Mouse (Mus musculus) forebrain, embryonic 16.5 days (tissue): ENCODE data around the gene Gm47995. TPM values are rescaled to one million over a fixed set of nuclear protein-coding genes. Genes with fewer than 3 reads are reported as not detected.

Experiments used
- ATAC-seq: fragments of 200-750 bp; cut with Nextera tagmentation; 2 replicates; pipeline ENCODE4 v1.8.0; 2017; ENCODE audit warnings: mild to moderate bottlenecking, moderate library complexity
- H3K27ac ChIP-seq: fragments of 300-500 bp; sonication (generic); 2 replicates; pipeline ENCODE4 v1.5.1; 2014; ENCODE audit warnings: low read length, control low read depth
- H3K27me3 ChIP-seq: fragments of 300-500 bp; sonication (generic); replicated peaks from 2 replicates; pipeline ENCODE4 v1.6.1; 2014; ENCODE audit warnings: low read length; ENCODE audit not compliant: control insufficient read depth, insufficient read depth
- H3K36me3 ChIP-seq: fragments of 300-500 bp; sonication (generic); 2 replicates; pipeline ENCODE4 v1.6.1; 2014; ENCODE audit not compliant: control insufficient read depth, insufficient read depth
- H3K4me1 ChIP-seq: fragments of 300-500 bp; sonication (generic); replicated peaks from 2 replicates; pipeline ENCODE4 v1.6.1; 2014; ENCODE audit warnings: low read length; ENCODE audit not compliant: control insufficient read depth, insufficient read depth
- H3K4me2 ChIP-seq: fragments of 300-500 bp; sonication (generic); 2 replicates; pipeline ENCODE4 v1.6.1; 2014; ENCODE audit warnings: mild to moderate bottlenecking, low read length, control low read depth
- H3K4me3 ChIP-seq: fragments of 300-500 bp; sonication (generic); replicated peaks from 2 replicates; pipeline ENCODE4 v1.5.1; 2014; ENCODE audit warnings: mild to moderate bottlenecking, low read length, control low read depth
- H3K9ac ChIP-seq: fragments of 300-500 bp; sonication (generic); replicated peaks from 2 replicates; pipeline ENCODE4 v1.6.1; 2014; ENCODE audit warnings: low read depth, low read length, control low read depth
- H3K9me3 ChIP-seq: fragments of 300-500 bp; sonication (generic); 2 replicates; pipeline ENCODE4 v1.6.1; 2016; ENCODE audit warnings: low read length; ENCODE audit not compliant: control insufficient read depth
- WGBS: fragments of 180-500 bp; shearing (Covaris S2); extraction: QIAGEN DNeasy Blood & Tissue Kit; methylation state at CpG from one replicate; pipeline ENCODE4 v1.1.7; 2014; 5-methylcytosine and 5-hydroxymethylcytosine counted together
- polyA plus RNA-seq: library from polyadenylated mRNA; unstranded; fragments of >200 nt; fragmentation: Nextera tagmentation; extraction: Ambion mirVana; gene quantifications from 2 replicates; pipeline ENCODE4 v1.2.1, GENCODE M21; 2015

Gm47995 gene
- polyA plus RNA-seq, 1 experiment from 2014 or later: not detected

GRCm38 (mm10) chr1:151222561-151223267 is 24.5 kb downstream of the Gm47995 start:
- H3K9ac ChIP-seq: no peak overlapping the region
- 84% methylated on average over 10 of the region's 10 CpGs for WGBS
- H3K9me3 ChIP-seq: no peaks in the 10 kb centered on the region
- H3K27me3 ChIP-seq: no peaks in the 10 kb centered on the region
- no peak for ATAC-seq
- H3K36me3 ChIP-seq: no peaks in the 10 kb centered on the region
- no peak overlapping the region for H3K4me2 ChIP-seq
- H3K4me1 ChIP-seq: no peaks in the 10 kb centered on the region
- no peak overlapping the region for H3K4me3 ChIP-seq
- no peak overlapping the region for H3K27ac ChIP-seq

DNA sequence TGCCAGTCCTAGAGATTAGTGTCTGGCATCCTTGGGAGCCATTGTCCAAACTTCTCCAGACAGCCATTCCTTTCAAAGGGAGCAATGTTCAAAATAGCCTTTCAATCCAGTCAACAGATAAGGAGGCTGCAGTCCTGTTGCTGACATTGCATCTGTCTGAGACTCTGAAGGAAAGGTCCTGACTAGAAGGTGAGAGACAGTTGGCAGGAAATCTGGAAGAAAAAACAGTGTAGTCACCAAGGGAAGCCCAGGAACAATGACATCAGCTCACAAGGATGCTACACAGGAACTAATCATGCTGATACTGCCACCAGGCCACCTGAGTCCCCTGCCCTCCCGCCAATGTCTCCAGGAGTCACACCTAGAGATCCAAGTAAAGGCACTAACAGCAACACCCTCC is 25.1 kb downstream of the Gm47995 start:
- no peak overlapping the region for H3K27ac ChIP-seq
- H3K27me3 ChIP-seq: no peaks in the 10 kb centered on the region
- no peak overlapping the region for H3K4me2 ChIP-seq
- no peaks in the 10 kb centered on the region for H3K36me3 ChIP-seq
- 78% methylated on average over 1 of the region's 1 CpGs for WGBS
- H3K4me1 ChIP-seq: no peaks in the 10 kb centered on the region
- H3K9me3 ChIP-seq: no peaks in the 10 kb centered on the region
- no peak for ATAC-seq
- H3K9ac ChIP-seq: no peak overlapping the region
- H3K4me3 ChIP-seq: no peak overlapping the region

DNA sequence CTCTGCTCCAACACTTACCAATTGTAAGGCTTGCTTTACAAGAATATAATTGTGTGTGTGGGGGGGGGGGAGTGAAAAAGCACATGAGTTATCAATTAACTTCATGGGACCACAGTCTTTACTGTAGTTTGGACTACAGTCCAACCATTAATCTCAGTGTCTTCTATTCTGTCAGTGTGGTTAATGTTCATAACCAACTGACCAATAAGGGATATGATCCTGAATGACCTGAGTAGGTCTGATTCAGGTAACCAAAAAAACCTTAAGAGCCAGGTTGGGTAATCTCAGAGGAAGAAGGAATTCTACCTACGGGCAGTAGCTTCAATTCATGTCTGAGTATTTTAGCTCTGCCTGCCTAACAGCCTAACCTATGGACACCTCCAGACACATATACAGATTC is 26.3 kb downstream of the Gm47995 start:
- Histone ChIP-seq H3K4me1 (no peaks in the 10 kb centered on the region), H3K4me3 (no peak overlapping the region), H3K27ac (no peak overlapping the region), H3K9ac (no peak overlapping the region), H3K27me3 (no peaks in the 10 kb centered on the region), H3K4me2 (no peak overlapping the region), H3K36me3 (no peaks in the 10 kb centered on the region), H3K9me3 (no peaks in the 10 kb centered on the region)
- no peak for ATAC-seq
- WGBS: 90% methylated on average over 1 of the region's 1 CpGs

DNA sequence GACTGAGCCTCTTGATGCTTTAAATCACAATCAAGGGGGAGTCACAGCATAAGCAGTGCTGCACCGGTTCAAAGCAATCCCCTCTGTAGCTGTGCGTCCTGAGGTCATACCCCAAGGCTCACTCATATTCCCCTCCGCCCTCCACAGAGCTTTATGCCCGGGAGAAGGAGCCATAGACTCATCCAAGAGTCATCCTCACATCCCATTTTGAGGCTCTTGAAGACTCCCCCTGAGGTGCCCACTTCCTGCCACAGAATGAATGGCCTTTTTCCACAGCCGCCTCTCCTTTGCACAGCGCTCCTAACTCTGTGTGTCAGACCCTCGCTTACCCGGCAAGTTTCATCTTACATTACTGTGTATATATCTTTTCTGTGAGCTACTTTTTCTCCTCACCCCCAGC is 29.3 kb downstream of the Gm47995 start:
- no peaks in the 10 kb centered on the region for H3K9me3 ChIP-seq
- no peaks in the 10 kb centered on the region for H3K27me3 ChIP-seq
- H3K36me3 ChIP-seq: no peaks in the 10 kb centered on the region
- H3K4me3 ChIP-seq: no peak overlapping the region
- ATAC-seq: no peak
- H3K27ac ChIP-seq: no peak overlapping the region
- H3K9ac ChIP-seq: no peak overlapping the region
- H3K4me1 ChIP-seq: no peaks in the 10 kb centered on the region
- 84% methylated on average over 8 of the region's 8 CpGs for WGBS
- no peak overlapping the region for H3K4me2 ChIP-seq

DNA sequence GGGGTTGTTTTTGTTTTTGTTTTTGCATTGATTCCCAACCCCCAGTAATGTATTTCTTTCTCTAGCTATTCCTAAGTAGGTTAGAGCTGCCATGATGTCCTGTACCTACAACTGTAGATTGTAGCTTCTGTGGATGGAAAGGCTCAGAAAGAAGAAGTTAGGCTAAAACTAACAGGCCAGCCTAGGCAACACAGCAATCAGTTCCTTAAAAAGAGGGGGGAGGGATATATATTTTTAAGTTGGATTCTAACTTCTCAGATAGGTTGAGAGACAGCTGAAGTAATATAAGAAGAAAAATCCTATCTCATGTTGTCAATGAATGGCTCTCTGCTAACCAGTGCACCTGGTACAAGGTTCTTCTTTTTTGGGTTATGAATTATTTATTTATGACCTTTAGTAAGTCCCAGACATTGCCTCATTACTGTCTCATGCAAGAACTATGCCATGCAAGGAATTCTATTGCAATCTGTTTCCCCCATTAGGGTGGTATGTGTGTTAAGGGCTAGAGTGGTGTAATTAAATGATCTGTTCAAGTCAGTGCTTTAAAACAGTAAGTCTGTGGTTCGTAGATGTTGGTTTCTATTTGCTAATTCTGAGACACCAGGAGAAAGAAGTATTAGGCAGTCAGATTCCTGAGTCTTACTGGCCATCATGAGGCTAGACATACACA is 30.2 kb downstream of the Gm47995 start:
- WGBS: 50% methylated on average over 1 of the region's 1 CpGs
- Histone ChIP-seq H3K4me2 (no peak overlapping the region), H3K9ac (no peak overlapping the region), H3K4me3 (no peak overlapping the region), H3K27ac (no peak overlapping the region), H3K9me3 (no peaks in the 10 kb centered on the region), H3K27me3 (no peaks in the 10 kb centered on the region), H3K36me3 (no peaks in the 10 kb centered on the region), H3K4me1 (no peaks in the 10 kb centered on the region)
- no peak for ATAC-seq

GRCm38 (mm10) chr1:151232346-151232745 is 34.1 kb downstream of the Gm47995 start:
- Histone ChIP-seq H3K4me2 (no peak overlapping the region), H3K9ac (no peak overlapping the region), H3K4me3 (no peak overlapping the region), H3K36me3 (no peaks in the 10 kb centered on the region), H3K27me3 (no peaks in the 10 kb centered on the region), H3K4me1 (no peaks in the 10 kb centered on the region), H3K9me3 (no peaks in the 10 kb centered on the region), H3K27ac (no peak overlapping the region)
- ATAC-seq: no peak
- 80% methylated on average over 3 of the region's 3 CpGs for WGBS

- Histone ChIP-seq H3K27me3 (no peaks in the 10 kb centered on the region), H3K36me3 (no peaks in the 10 kb centered on the region), H3K4me3 (no peak overlapping the region), H3K4me2 (no peak overlapping the region), H3K27ac (no peak overlapping the region), H3K9ac (no peak overlapping the region), H3K4me1 (no peaks in the 10 kb centered on the region), H3K9me3 (no peaks in the 10 kb centered on the region)
- 91% methylated on average over 3 of the region's 3 CpGs for WGBS
- ATAC-seq: no peak
Observed at GRCm38 (mm10) chr1:151233756-151234155, 35.5 kb downstream of the Gm47995 start.

DNA sequence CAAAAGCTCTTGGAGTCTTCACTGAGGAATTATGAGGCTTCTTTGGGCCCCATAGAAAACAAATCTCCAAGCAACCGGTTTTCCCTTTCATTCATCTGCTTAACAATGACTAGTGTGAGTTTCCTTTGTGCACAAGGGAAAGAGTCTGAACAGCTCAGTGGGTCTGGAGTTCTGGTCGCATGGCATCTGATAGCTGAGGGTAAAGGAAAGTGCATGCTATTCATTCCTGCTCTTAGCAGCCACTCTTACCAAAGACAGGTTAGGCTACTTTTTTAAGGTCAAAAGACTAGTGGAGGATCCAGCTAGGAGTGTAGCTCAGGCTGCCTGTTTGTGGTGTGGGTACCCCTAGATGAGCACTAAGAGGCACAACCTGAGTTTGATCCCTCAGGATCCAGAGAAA is 37.3 kb downstream of the Gm47995 start:
- Histone ChIP-seq H3K36me3 (no peaks in the 10 kb centered on the region), H3K4me2 (no peak overlapping the region), H3K27ac (no peak overlapping the region), H3K4me3 (no peak overlapping the region), H3K9ac (no peak overlapping the region), H3K9me3 (0 out of 2 replicates have a peak, but pooled peaks cover 2% of the 10 kb centered on the region), H3K27me3 (no peaks in the 10 kb centered on the region), H3K4me1 (no peaks in the 10 kb centered on the region)
- ATAC-seq: no peak
- WGBS: 5% methylated on average over 2 of the region's 2 CpGs

GRCm38 (mm10) chr1:151236141-151236930 is 38.1 kb downstream of the Gm47995 start:
- no peaks in the 10 kb centered on the region for H3K4me1 ChIP-seq
- H3K9ac ChIP-seq: no peak overlapping the region
- H3K9me3 ChIP-seq: 0 out of 2 replicates have a peak, but pooled peaks cover 2% of the 10 kb centered on the region
- no peaks in the 10 kb centered on the region for H3K36me3 ChIP-seq
- 71% methylated on average over 13 of the region's 13 CpGs for WGBS
- H3K27ac ChIP-seq: no peak overlapping the region
- H3K27me3 ChIP-seq: no peaks in the 10 kb centered on the region
- 0 out of 2 replicates have a peak, but pooled peaks have one; percentile 31 for ATAC-seq
- no peak overlapping the region for H3K4me3 ChIP-seq
- H3K4me2 ChIP-seq: no peak overlapping the region
